Mouse (Mus musculus) midbrain, embryonic 12.5 days (tissue): Measurements from ENCODE around the gene Nmu. TPM values are rescaled to one million over a fixed set of nuclear protein-coding genes. Genes with fewer than 3 reads are reported as not detected.

ENCODE experiments used
- ATAC-seq: fragments of 200-750 bp; cut with Nextera tagmentation; 2 replicates; pipeline ENCODE4 v1.8.0; 2017; ENCODE audit warnings: low read depth, moderate TSS enrichment, moderate library complexity; ENCODE audit not compliant: low FRiP score
- H3K27ac ChIP-seq: fragments of 300-500 bp; sonication (generic); replicated peaks from 2 replicates; pipeline ENCODE4 v1.5.1; 2016; ENCODE audit warnings: mild to moderate bottlenecking
- H3K27me3 ChIP-seq: fragments of 300-500 bp; sonication (generic); 2 replicates; pipeline ENCODE4 v1.6.1; 2016; ENCODE audit warnings: mild to moderate bottlenecking
- H3K36me3 ChIP-seq: fragments of 300-500 bp; sonication (generic); 2 replicates; pipeline ENCODE4 v1.6.1; 2016
- H3K4me1 ChIP-seq: fragments of 300-500 bp; sonication (generic); 2 replicates; pipeline ENCODE4 v1.6.1; 2016
- H3K4me2 ChIP-seq: fragments of 300-500 bp; sonication (generic); replicated peaks from 2 replicates; pipeline ENCODE4 v1.6.1; 2016; ENCODE audit warnings: mild to moderate bottlenecking, moderate library complexity
- H3K4me3 ChIP-seq: fragments of 300-500 bp; sonication (generic); 2 replicates; pipeline ENCODE4 v1.5.1; 2016; ENCODE audit warnings: mild to moderate bottlenecking
- H3K9ac ChIP-seq: fragments of 300-500 bp; sonication (generic); replicated peaks from 2 replicates; pipeline ENCODE4 v1.6.1; 2016; ENCODE audit warnings: mild to moderate bottlenecking, moderate library complexity
- H3K9me3 ChIP-seq: fragments of 300-500 bp; sonication (generic); 2 replicates; pipeline ENCODE4 v1.6.1; 2016; ENCODE audit warnings: mild to moderate bottlenecking
- WGBS: fragments of 180-500 bp; shearing (Covaris S2); methylation state at CpG from one replicate; pipeline ENCODE4 v1.1.7; 2016; 5-methylcytosine and 5-hydroxymethylcytosine counted together
- polyA plus RNA-seq: library from polyadenylated mRNA; unstranded; fragments of >200 nt; fragmentation: Nextera tagmentation; extraction: Ambion mirVana; gene quantifications from 2 replicates; pipeline ENCODE4 v1.2.1, GENCODE M21; 2016

Nmu gene
- polyA plus RNA-seq, 1 experiment from 2014 or later = not detected

DNA sequence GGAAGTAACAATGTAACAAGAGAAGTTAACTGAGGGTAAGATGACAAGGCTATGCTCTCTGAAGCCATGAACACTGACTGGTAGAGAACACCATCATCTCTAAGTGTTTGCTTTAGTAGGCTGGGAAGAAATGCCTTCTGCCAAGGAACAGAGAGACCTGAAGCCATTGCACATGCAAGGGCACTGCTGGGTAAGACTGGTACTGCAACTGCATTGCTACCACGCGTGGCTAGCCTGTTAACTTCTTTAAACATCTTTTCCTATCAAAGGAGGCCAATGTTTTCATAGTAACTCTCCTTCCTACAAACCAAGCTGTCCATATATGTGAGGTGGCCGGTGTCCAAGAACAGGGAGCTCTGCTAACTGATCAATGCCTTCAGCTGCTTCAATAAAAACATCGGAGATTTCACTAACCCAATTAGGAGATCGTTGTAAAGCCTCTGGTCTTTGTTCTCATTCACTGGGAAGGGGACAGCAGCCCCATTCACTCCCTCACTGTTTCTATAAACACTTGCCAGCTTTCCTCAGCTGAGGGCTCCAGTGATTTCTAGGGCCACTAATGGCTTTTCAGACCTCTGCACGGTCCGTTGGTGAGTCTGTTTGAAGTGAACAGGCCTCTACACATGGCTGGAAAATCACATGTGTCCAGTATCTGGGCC lies 11.5 kb downstream of the Nmu start:
- H3K36me3 ChIP-seq = no peaks in the 10 kb centered on the region
- H3K4me3 ChIP-seq = no peak overlapping the region
- 39% methylated on average over 7 of the region's 7 CpGs for WGBS
- no peaks in the 10 kb centered on the region for H3K9me3 ChIP-seq
- no peak overlapping the region for H3K27ac ChIP-seq
- no peak for ATAC-seq
- peaks cover 6% of the 10 kb centered on the region; the same call in 1 of the 2 replicates for H3K4me1 ChIP-seq
- H3K9ac ChIP-seq = no peak overlapping the region
- H3K27me3 ChIP-seq = no peaks in the 10 kb centered on the region
- no peak overlapping the region for H3K4me2 ChIP-seq

DNA sequence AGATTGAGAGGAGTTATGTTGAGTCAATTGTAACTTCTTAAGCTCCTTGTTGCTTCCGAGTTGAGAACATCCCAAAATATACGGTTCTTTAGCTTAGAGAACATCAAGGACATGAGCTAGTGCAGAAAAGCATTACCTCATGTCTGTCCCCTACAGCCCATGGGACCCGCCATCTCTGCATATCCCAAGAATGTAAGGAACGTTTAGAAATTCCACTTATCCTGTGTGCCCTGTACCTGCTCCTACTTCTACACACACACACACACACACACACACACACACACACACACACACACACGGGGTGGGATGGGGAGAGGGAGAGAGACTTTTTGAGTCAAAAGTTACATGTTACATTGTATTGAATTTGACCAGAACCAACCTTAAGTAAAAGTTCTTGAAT lies 12.1 kb downstream of the Nmu start:
- no peak overlapping the region for H3K4me3 ChIP-seq
- WGBS = 91% methylated on average over 5 of the region's 5 CpGs
- no peak for ATAC-seq
- no peak overlapping the region for H3K4me2 ChIP-seq
- H3K4me1 ChIP-seq = peaks cover 6% of the 10 kb centered on the region; the same call in 1 of the 2 replicates
- no peaks in the 10 kb centered on the region for H3K9me3 ChIP-seq
- no peak overlapping the region for H3K27ac ChIP-seq
- H3K36me3 ChIP-seq = no peaks in the 10 kb centered on the region
- H3K9ac ChIP-seq = no peak overlapping the region
- no peaks in the 10 kb centered on the region for H3K27me3 ChIP-seq

DNA sequence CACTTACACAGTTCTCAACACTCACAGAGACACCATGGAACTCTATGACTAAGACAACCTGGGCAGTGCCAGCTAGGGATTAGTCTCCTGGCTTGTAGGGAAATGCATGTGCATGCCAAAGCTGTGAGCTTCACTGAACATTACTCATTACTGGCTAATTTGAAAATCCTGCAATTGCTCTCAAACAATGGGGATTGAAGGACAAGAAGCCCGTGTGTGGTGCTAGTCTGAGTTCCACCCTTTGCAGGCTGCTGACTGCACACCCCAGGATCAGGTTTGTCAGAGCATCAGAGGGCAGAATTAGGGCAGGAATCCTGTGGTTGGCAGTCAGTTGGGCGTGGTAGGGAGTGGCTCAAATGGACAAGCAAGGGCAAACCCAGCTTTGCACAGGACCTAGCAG lies 17.5 kb downstream of the Nmu start:
- no peaks in the 10 kb centered on the region for H3K36me3 ChIP-seq
- H3K27ac ChIP-seq = no peak overlapping the region
- WGBS = 44% methylated on average over 2 of the region's 2 CpGs
- no peak for ATAC-seq
- H3K4me2 ChIP-seq = no peak overlapping the region
- no peaks in the 10 kb centered on the region for H3K4me1 ChIP-seq
- H3K27me3 ChIP-seq = no peaks in the 10 kb centered on the region
- no peak overlapping the region for H3K4me3 ChIP-seq
- H3K9me3 ChIP-seq = no peaks in the 10 kb centered on the region
- no peak overlapping the region for H3K9ac ChIP-seq

DNA sequence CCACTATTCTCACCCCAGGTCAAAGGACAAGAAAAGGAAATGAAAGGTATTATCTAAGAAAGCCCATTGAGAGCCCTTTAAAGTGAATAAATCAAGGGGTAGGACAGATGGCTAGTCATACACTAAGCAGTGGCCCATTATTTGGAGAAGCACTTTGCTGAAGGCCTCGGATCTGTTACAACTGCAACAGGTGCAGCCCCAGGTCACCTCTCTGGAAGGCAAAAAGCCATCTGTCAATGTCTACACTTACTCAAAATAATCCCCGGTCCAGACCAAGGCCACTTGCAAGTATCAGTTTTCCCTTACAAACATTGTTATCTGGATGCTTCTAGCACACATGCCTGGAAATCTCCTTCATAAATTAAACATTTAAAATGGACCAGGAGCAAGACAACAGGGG lies 22.7 kb downstream of the Nmu start:
- Histone ChIP-seq H3K9me3 (no peaks in the 10 kb centered on the region), H3K27ac (no peak overlapping the region), H3K27me3 (no peaks in the 10 kb centered on the region), H3K36me3 (no peaks in the 10 kb centered on the region), H3K4me2 (no peak overlapping the region), H3K4me3 (no peak overlapping the region), H3K9ac (no peak overlapping the region), H3K4me1 (no peaks in the 10 kb centered on the region)
- WGBS = 78% methylated on average over 2 of the region's 2 CpGs
- ATAC-seq = no peak

DNA sequence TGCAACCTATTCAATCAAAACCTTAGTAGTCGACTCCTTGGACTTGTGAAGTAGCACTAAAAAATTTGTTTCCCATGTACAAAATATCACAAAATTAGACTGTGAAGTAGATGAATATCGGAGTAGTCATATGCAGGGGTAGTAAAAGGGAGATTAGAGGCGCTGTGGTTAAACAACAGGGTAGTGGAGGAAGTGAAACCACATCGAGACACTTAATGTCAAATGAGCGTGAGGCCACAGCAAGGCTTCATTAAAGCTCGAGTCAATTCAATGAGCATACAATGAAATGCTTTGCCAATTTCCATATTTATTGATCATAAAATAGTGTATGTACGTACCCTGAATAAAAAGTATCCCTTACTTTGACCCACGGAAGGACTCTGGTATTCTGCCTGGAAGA lies 26.5 kb downstream of the Nmu start:
- Histone ChIP-seq H3K9ac (no peak overlapping the region), H3K4me3 (no peak overlapping the region), H3K27ac (no peak overlapping the region), H3K36me3 (no peaks in the 10 kb centered on the region), H3K4me2 (no peak overlapping the region), H3K4me1 (no peaks in the 10 kb centered on the region), H3K9me3 (no peaks in the 10 kb centered on the region), H3K27me3 (no peaks in the 10 kb centered on the region)
- WGBS = 85% methylated on average over 8 of the region's 8 CpGs
- ATAC-seq = no peak

DNA sequence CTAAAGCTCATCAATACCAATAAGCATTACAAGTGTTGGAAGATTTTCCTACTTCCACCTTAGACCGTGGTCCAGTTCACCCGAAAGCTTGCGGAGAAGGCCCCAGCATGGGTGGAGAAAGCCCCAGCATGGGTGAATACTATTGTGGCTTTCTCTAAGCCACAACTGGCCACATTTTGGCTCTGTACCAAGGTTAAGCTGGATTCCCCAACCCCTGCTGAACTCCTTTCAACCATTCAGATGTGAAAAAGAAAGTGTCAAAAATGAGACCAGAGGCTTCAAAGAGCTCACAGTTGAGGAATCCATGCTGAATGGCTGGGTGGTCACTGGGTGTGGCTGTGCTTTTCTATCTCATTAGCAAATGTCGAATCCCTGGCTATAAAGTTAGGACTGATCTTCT lies 29.8 kb downstream of the Nmu start:
- Histone ChIP-seq H3K27me3 (no peaks in the 10 kb centered on the region), H3K4me3 (no peak overlapping the region), H3K9ac (no peak overlapping the region), H3K36me3 (no peaks in the 10 kb centered on the region), H3K9me3 (no peaks in the 10 kb centered on the region), H3K4me1 (no peaks in the 10 kb centered on the region), H3K27ac (no peak overlapping the region), H3K4me2 (no peak overlapping the region)
- no peak for ATAC-seq
- 42% methylated on average over 4 of the region's 4 CpGs for WGBS

DNA sequence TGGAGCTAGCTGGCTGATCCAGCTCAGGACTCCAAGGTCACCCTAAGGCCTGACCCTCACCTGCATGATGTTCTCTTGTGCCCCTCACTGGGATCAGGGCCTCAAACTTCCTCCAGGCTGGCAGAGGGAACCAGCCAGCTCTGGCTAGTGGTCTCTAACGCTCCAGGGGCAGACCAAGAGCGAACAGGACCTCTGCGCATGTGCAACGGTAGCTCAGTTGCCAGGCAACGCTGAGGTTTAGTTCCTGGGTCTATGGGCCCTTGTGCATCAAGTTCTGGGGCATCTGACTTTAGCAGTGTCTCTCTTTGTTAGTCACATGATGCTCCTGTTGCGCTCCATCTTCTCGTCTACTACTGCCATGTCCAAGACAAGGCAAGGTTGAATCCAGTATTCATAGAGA lies 32.6 kb downstream of the Nmu start, which contains the start of gene Pdcl2:
Pdcl2 (minus strand) TSS at position 204 of the 400 bp plus-strand sequence.
- no peaks in the 10 kb centered on the region for H3K4me1 ChIP-seq
- WGBS = 90% methylated on average over 7 of the region's 7 CpGs
- no peak within 1 kb of the TSS for H3K4me3 ChIP-seq
- H3K9ac ChIP-seq = no peak within 1 kb of the TSS
- no peak for ATAC-seq
- no peaks in the 10 kb centered on the region for H3K36me3 ChIP-seq
- no peak within 1 kb of the TSS for H3K4me2 ChIP-seq
- H3K9me3 ChIP-seq = no peaks in the 10 kb centered on the region
- H3K27me3 ChIP-seq = no peaks in the 10 kb centered on the region
- H3K27ac ChIP-seq = no peak within 1 kb of the TSS

DNA sequence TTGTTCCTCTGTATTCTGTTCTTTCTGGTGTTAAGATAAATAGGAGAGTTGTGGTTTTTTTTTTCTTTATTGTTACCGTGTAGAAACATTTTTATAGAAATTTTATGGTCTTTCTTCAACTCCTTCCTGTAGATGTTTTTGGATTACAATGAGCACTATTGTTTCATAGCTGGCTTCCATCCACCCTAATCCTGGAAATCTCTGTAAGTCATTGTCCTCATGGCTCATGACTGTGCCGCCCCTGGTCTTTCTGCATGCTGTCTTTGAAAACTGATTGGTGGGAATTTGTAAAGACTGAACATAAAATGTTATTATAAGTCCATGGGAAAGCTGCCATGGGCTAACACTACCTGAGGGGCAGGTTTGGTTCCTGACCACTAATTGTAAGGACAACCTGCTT lies 36.3 kb downstream of the Nmu start:
- Histone ChIP-seq H3K4me2 (no peak overlapping the region), H3K9ac (no peak overlapping the region), H3K27ac (no peak overlapping the region), H3K27me3 (no peaks in the 10 kb centered on the region; the same call in 1 of the 2 replicates), H3K9me3 (no peaks in the 10 kb centered on the region), H3K36me3 (no peaks in the 10 kb centered on the region), H3K4me1 (no peaks in the 10 kb centered on the region), H3K4me3 (no peak overlapping the region)
- ATAC-seq = no peak
- 58% methylated on average over 2 of the region's 2 CpGs for WGBS

DNA sequence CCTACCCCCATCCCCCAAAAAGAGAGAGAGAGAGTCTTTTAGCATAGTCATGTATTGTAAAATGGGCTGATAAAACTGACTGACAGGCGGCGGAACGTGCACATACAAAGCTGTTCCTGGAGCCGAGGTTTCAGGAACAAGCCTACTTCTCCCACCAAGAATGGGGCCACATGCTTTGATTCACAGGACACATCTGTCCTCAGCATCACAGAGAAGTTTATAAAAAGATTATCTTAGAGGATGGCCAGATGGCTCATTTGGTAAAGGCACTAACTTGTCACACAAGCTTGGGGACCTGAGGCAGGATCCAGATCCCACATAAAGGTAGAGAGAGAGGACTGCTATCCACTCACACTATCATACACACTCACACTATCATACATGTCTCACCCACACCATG lies 38.5 kb downstream of the Nmu start:
- no peak for ATAC-seq
- WGBS = 88% methylated on average over 4 of the region's 4 CpGs
- peaks cover 7% of the 10 kb centered on the region for H3K4me1 ChIP-seq
- no peak overlapping the region for H3K27ac ChIP-seq
- H3K36me3 ChIP-seq = no peaks in the 10 kb centered on the region
- no peaks in the 10 kb centered on the region; the same call in 1 of the 2 replicates for H3K27me3 ChIP-seq
- no peak overlapping the region for H3K9ac ChIP-seq
- H3K4me3 ChIP-seq = no peak overlapping the region
- no peak overlapping the region for H3K4me2 ChIP-seq
- no peaks in the 10 kb centered on the region for H3K9me3 ChIP-seq

DNA sequence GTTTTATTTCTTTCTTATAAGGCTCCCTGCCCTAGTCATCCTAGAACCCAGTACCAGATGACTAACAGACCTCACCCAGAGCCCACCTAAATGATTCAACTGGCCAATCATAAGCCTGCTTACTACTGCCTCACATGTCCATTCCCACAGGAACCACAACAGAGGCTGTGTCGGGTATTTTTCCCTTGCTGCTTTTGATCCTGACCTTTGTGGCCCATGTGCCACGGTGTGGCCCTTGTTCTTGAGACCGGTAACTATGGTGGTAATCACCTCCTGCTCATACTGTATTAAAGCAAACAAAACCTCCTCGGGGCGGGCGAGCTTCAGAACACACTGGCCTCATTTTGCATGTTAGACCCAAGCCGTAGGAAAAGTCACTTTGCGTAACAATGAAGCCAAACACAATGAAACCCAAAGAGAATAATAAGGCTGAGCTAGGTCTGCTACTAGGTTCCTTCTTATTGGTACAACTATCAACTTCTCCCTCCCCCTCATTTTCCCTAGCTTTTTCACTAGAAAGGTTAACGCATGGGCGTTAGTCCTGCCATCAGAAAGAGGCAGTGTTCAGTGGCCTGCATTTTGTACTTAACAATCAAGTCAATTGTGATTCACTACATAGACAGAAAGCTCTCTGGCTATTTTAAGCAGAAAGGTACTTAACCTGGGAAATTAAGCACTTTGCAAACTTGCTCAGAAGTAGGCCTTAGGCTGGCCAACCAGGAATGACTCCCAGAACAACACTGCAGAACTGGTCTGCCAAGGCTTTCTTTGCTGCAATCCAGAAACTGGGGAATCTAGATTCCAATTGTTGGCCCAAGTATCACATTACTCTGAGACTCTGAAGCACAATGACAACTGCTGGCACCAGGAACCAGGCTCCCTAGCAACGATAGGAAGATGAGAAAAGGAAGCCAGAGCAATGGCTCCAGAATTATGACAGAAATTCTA lies 42.1 kb downstream of the Nmu start:
- H3K4me3 ChIP-seq = no peak overlapping the region
- H3K4me2 ChIP-seq = no peak overlapping the region

DNA sequence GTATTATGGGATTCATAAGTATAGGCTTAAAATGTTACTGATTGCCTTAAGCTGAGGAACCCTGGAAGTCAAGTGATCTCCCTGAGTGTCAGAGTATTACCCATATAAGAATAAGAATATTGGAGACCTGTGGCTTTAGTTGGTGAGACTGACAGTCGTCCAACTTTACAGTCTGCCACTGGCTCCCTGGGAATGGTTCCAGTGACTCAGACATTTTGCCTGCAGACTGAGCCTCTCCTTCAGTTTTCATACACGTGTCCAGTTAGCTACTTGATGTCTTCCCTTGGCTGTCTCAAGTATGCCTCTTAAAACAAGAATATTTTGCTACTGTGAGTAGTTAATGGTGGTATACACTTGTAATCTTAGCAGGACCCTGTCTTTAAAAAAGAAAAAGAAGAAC lies 55.4 kb downstream of the Nmu start:
- 75% methylated on average over 2 of the region's 2 CpGs for WGBS
- Histone ChIP-seq H3K27ac (no peak overlapping the region), H3K4me2 (no peak overlapping the region), H3K9ac (no peak overlapping the region), H3K36me3 (no peaks in the 10 kb centered on the region), H3K4me3 (no peak overlapping the region), H3K4me1 (peaks cover 6% of the 10 kb centered on the region; the same call in 1 of the 2 replicates), H3K9me3 (no peaks in the 10 kb centered on the region), H3K27me3 (no peaks in the 10 kb centered on the region)
- no peak for ATAC-seq

More for the DNA sequence above, 42.1 kb downstream of the Nmu start:
- no peak overlapping the region for H3K27ac ChIP-seq
- peaks cover 3% of the 10 kb centered on the region; the same call in 1 of the 2 replicates for H3K27me3 ChIP-seq
- H3K36me3 ChIP-seq = no peaks in the 10 kb centered on the region
- no peaks in the 10 kb centered on the region for H3K9me3 ChIP-seq
- 0 out of 2 replicates have a peak, but pooled peaks have one; percentile 19 for ATAC-seq
- no peak overlapping the region for H3K9ac ChIP-seq
- 14% methylated on average over 11 of the region's 11 CpGs for whole genome bisulfite sequencing
- peaks cover 7% of the 10 kb centered on the region for H3K4me1 ChIP-seq

DNA sequence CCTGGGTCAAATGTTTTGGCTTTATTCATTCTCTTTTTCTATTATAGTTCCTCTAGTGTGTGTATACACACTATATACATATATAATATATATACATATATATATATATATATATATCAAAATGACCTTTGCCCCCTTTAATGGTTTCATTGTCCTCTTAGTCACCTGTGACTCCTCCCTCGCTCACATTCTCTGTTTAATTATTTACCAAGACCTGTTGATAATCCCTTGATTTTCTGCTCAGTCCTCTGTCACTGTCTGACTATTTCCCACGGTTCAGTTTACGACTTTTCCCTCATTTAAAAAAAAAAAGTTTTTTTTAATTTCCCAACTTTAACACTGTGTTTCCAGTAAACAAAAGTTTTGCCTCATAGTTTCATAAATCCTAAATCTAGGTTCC lies 57.3 kb downstream of the Nmu start:
- Histone ChIP-seq H3K27ac (no peak overlapping the region), H3K9ac (no peak overlapping the region), H3K4me2 (no peak overlapping the region), H3K9me3 (no peaks in the 10 kb centered on the region), H3K27me3 (no peaks in the 10 kb centered on the region), H3K36me3 (no peaks in the 10 kb centered on the region), H3K4me3 (no peak overlapping the region), H3K4me1 (peaks cover 14% of the 10 kb centered on the region; the same call in 1 of the 2 replicates)
- ATAC-seq = no peak
- WGBS = 78% methylated on average over 3 of the region's 3 CpGs
